Mouse (Mus musculus) T-cell, adult 2 months (primary cell): ENCODE results near the gene Ahdc1.

Source experiments
- DNase-seq: peaks from one replicate; pipeline ENCODE4 v3.0.0; 2022; ENCODE audit warnings: low spot score

The Ahdc1 gene

GRCm38 (mm10) chr4:133055163-133055951 is 44.3 kb downstream of the Ahdc1 start:
- no peak for DNase-seq

GRCm38 (mm10) chr4:133056069-133056890 is 45.2 kb downstream of the Ahdc1 start:
- peak; percentile 75 for DNase-seq

DNA sequence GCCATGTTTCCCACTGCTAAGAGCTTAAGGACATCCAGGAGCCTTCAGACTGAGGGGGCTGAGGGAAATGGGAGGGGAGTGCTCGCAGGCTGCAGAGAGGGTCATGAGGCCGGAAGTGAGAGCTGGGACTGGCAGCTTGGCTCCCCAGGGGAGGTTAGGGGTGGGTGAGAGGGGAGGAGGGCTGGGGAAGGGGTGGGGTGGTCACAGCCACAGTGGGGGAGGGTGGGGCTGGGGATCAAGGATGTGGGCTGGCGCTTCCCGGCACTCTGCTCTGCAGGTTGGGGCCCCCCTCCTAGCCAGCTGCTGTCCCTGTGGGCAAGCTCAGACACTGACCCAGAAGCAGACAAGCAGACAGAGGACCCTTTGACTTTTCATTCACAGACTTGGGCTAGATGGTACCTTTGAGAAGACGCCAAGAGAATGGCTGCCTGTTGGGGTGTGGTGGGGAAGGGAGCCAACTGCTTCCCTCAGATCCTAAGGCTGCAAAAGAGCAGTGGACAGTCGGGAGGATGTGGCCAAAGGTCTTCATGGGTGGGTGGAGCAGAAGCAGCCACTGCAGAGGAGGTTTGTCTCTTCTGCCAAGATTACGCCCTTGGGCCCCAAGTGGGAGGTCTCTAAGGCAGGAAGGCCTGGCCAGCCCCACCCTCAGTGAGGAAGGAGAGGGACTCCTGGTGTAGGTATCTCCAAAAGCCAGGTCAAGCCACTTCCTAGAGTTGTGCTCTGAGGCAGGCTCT is 46.5 kb downstream of the Ahdc1 start:
- peak; percentile 45 for DNase-seq

GRCm38 (mm10) chr4:133058123-133058453 is 47.0 kb downstream of the Ahdc1 start:
- no peak for DNase-seq

GRCm38 (mm10) chr4:133058513-133059480 is 47.7 kb downstream of the Ahdc1 start:
- DNase-seq, result no peak

DNA sequence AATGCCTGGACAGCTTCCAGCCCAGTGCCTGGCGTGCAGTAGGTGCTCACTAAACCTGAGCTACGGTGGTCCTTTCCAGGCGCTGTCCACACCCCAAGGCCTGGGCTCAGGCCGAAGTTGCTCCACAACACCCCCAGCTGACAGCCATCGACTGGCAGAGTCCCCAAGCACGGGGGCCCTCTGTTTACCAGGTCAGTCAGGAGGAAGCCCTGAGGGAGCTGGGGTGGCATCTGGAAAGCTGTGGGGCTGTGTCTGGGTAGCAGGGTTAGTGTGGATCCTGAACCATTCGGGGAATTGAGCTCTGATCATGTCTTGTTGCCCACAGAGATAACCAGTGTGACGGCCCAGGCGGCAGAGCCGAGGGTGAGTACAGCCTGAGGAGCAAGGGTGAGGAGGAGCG is 49.6 kb downstream of the Ahdc1 start:
- no peak for DNase-seq

DNA sequence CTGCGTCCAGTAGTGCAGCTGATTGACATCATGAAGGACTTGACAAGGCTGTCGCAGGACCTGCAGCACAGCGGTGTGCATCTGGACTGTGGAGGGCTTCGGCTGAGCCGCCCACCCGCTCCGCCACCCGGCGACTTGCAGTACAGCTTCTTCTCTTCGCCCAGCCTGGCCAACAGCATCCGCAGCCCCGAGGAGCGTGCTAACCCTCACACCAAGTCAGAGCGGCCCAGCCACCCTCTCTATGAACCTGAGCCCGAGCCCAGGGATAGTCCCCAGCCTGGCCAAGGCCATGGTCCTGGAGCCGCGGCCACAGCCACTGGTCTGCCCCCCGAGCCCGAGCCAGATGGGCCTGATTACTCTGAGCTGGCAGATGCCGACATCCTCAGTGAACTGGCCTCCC is 50.7 kb downstream of the Ahdc1 start:
- no peak for DNase-seq

DNA sequence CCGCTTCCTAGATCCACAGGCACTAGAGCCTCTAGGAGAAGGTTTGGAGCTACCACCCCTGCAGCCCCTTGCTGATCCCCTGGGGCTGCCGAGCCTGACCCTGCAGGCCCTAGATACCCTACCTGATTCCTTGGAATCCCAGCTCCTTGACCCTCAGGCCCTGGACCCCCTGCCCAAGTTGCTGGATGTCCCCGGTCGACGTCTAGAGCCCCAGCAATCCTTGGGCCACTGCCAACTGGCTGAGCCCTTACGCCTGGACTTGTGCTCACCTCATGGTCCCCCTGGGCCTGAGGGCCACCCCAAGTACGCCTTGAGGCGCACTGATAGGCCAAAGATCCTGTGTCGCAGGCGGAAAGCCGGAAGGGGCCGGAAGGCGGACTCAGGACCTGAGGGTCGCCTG is 51.2 kb downstream of the Ahdc1 start:
- no peak for DNase-seq

DNA sequence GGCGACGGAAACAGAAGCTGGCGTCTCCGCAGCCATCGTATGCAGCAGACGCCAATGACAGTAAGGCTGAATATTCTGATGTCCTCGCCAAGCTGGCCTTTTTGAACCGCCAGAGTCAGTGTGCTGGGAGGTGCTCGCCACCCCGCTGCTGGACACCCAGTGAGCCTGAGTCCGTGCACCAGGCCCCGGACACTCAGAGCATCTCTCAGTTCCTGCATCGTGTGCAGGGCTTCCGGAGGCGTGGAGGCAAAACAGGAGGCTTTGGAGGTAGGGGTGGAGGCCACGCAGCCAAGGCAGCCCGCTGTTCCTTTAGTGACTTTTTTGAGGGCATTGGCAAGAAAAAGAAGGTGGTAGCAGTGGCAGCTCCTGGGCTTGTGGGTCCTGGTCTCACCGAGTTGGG is 52.1 kb downstream of the Ahdc1 start:
- no peak for DNase-seq

DNA sequence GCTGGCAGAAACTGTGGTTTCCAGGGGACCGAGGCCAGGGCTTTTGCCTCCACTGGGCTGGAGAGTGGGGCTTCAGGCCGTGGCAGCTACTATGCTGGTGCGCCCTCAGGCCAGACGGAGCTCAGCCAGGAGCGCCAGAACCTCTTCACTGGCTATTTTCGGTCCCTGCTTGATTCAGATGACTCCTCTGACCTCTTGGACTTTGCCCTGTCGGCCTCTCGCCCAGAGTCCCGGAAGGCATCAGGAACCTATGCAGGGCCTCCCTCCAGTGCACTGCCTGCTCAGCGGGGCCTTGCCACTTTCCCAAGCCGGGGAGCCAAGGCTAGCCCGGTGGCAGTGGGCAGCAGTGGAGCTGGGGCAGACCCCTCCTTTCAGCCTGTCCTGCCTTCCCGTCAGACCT is 52.7 kb downstream of the Ahdc1 start:
- DNase-seq, result no peak

GRCm38 (mm10) chr4:133064791-133065190 is 53.7 kb downstream of the Ahdc1 start:
- no peak for DNase-seq

GRCm38 (mm10) chr4:133065894-133066386 is 54.9 kb downstream of the Ahdc1 start:
- no peak for DNase-seq

GRCm38 (mm10) chr4:133068400-133069138 is 57.5 kb downstream of the Ahdc1 start:
- DNase-seq, result no peak

DNA sequence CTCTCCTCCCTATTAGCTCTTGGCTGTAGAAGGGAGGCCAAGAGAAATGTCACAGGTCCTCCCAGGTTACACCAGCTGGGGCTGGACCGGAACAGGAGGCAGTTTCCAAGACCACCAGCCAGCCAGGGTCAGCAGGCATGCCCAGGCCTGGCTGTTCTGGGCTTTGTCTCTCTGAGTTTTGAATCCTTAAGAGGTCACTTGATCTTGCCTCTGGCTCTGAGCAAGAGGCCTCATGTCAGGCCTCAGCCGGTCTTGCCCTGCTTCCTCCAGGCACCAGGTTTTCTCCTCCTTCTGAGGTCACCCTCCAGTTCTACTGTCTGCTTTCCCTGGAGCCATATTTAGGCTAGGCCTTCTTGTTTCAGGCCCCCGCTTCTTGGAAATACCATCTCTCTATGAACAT is 59.3 kb downstream of the Ahdc1 start:
- no peak for DNase-seq

DNA sequence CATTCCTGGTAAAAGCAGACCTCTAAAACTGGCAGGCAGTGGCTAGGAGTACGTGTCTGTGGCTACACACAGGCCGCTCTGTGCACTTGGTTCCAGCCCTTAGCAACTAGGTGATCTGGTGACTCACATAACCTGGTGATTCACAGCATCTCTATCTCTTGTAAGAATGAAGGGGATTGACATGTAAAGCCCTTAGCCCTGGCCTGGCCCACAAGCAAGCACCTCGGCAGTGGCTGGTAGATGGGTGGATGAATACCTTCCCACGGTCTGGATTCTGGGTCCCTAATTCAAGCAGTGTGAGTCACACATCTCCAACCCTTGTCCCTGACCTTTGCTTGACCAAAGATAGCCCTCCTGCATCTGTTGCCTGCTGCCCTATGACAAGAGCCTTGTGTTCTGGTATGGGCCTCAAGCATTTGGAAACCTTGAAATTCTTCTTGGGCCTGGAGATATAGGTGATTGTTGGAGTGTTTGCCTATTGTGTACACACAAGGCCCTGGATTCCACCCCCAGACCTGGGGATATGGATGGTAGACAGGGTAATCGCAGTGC is 59.8 kb downstream of the Ahdc1 start:
- DNase-seq, result no peak

DNA sequence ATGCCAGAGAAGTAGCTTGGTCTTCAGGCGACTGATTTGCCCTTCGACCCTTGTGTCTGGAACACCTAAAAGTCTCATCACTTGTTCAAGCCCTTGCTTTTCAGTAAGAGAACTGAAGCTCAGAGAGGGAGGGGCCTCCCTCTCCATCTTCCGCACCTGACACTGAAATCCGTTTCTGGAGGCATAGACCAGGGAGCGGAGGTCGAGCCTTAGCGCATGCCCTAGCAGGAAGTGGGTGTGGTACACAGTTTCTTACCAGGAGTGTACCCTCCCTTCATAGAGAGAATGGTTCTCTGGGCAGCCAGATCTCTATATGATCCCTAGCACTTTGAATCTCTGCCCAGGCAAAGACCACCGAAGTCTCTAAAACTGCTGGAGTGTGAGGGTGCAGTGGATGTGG is 62.1 kb downstream of the Ahdc1 start:
- DNase-seq, result peak; percentile 76

DNA sequence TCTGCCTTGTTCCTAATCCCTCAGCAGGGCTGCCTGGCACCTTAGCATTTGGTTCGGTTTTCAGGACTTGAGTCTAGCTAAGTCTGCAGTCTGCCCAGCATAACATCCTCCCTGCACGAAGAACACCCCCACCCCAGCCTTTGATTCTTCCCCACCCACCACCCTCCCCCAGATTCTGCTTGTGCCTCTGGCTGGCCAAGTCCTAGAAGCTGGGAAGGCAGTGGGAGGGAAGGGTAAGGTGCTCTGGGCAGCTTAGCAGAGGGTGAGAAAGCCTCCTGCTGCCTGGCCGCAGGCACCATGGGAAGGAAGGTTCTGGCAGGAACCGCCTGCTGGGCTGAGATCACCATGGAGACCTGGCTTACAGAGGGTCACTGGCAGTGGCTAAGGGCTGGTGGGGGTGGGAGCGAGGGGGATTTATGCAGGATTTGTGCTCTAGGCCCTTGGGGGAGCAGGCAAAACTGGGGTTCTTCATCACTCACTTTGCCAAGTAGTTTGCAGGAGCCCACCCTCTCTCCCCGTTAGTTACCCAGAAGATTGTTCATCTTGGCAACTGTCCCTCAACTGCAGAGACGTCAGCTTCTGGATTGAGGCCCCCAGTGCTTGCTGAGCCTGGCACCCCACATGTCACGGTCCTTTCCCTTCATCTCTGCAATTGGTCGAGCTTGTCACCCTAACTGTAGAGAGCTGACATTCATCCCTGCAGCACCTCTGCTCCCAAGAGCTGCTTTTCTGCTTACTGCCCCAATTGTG is 63.2 kb downstream of the Ahdc1 start:
- no peak for DNase-seq

GRCm38 (mm10) chr4:133074894-133075572 is 64.0 kb downstream of the Ahdc1 start:
- DNase-seq, result no peak

GRCm38 (mm10) chr4:133078947-133079346 is 67.9 kb downstream of the Ahdc1 start:
- peak; percentile 79 for DNase-seq
